Mouse (Mus musculus): ENCODE measurements around the gene Cd320. TPM values are rescaled to one million over a fixed set of nuclear protein-coding genes. Genes with fewer than 3 reads are reported as not detected.

Gene Cd320
- polyA plus RNA-seq (2015; fragmentation: Nextera tagmentation; extraction: Ambion mirVana) = 14.4 and 14.7 TPM in 2 replicates

DNA sequence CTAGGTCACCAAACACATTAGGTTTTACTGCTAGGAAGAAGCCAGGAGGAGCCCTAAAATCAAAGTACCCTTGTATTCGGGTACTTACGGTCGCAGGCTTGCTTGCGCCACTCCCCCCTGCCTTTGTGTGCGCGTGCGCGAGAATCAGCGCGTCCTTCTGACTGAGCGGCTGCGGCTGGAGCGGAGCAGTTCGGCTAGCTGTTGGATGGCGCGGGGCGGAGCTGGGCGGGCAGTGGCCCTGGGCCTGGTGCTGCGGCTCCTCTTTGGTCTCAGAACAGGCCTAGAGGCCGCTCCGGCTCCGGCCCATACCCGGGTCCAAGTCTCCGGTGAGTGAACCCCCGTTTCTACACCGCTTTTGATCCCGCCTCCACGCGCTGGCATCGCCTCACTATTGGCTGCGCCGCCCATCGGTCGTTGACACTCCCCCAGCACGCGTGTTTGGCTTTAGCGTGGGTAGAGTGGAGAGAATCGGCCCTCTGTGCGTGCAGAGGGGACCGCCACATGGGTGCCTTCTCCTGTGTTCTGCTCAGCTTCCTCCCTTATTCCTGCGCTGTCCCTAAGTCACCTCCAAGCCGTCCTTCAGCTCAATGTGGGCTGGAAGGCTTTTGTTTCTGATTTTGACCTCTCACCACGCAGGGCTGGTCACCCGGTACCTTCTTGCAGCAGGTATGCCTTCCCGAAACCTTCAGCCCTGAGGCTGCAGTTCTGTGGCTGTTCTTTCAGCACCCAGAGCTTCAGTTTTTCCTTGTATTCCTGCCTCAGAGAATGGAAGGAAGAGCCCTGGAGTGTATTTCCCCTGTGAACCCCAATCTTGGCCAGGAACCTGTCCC, at the start of gene Cd320:
Gene Cd320 (plus strand): TSS at position 126 of the 830 bp plus-strand sequence.
- ATAC-seq (ENCODE audit: insufficient read depth) = peak; percentile 83
- Histone ChIP-seq H3K4me1 (replicated peaks) (peaks cover 34% of the 10 kb centered on the region), H3K9ac (peak within 1 kb of the TSS; percentile 66), H3K4me2 (peak within 1 kb of the TSS; percentile 92), H3K27ac (replicated peaks) (peak within 1 kb of the TSS; percentile 42; the same call in 1 of the 2 replicates), H3K9me3 (replicated peaks) (no peaks in the 10 kb centered on the region), H3K27me3 (no peaks in the 10 kb centered on the region), H3K36me3 (replicated peaks) (peaks cover 10% of the 10 kb centered on the region), H3K4me3 (replicated peaks) (peak within 1 kb of the TSS; percentile 85)
- WGBS (ENCODE audit: insufficient replicate concordance) = under 1% methylated on average over 45 of the region's 45 CpGs

- ATAC-seq (ENCODE audit: insufficient read depth) = no peak
- Histone ChIP-seq H3K27ac (replicated peaks) (no peak overlapping the region), H3K9ac (no peak overlapping the region), H3K27me3 (no peaks in the 10 kb centered on the region; the same call in 1 of the 2 replicates), H3K4me1 (replicated peaks) (no peaks in the 10 kb centered on the region; the same call in 1 of the 2 replicates), H3K4me3 (replicated peaks) (no peak overlapping the region), H3K9me3 (replicated peaks) (no peaks in the 10 kb centered on the region), H3K36me3 (replicated peaks) (no peaks in the 10 kb centered on the region), H3K4me2 (no peak overlapping the region)
- WGBS (ENCODE audit: insufficient replicate concordance) = 49% methylated on average over 3 of the region's 3 CpGs
Observed at GRCm38 (mm10) chr17:33798306-33798705, 44.6 kb upstream of the Cd320 start.

- WGBS (ENCODE audit: insufficient replicate concordance) = 21% methylated on average over 1 of the region's 1 CpGs
- H3K4me1 ChIP-seq (replicated peaks) = peaks cover 2% of the 10 kb centered on the region
- H3K27me3 ChIP-seq = no peaks in the 10 kb centered on the region; the same call in 1 of the 2 replicates
- H3K27ac ChIP-seq (replicated peaks) = no peak overlapping the region
- H3K9me3 ChIP-seq (replicated peaks) = no peaks in the 10 kb centered on the region
- no peak for ATAC-seq (ENCODE audit: insufficient read depth)
- H3K4me2 ChIP-seq = no peak overlapping the region
- no peaks in the 10 kb centered on the region for H3K36me3 ChIP-seq (replicated peaks)
- no peak overlapping the region for H3K4me3 ChIP-seq (replicated peaks)
- H3K9ac ChIP-seq = no peak overlapping the region
Observed at GRCm38 (mm10) chr17:33799277-33799676, 43.6 kb upstream of the Cd320 start.

DNA sequence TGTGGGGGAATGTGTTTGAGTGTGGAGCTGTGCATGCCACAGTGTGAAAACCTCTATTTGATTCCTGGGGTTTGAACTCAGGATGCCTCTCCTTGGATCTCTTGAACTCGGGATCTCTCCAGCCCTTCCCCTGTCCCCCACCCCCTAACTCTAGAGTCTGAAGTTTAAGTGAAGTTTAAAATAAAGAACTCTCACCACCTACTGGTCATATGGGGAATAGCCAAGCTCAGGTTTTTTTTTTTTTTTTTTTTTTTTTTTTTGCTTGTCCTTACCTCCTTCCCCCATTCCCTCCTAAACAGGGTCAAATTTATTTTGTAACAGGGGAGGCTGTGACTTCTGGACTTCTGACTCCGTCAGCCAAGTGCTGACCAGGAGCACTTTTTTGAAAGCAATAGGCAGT, 40.7 kb upstream of the Cd320 start:
- Histone ChIP-seq H3K27me3 (no peaks in the 10 kb centered on the region), H3K9me3 (replicated peaks) (no peaks in the 10 kb centered on the region), H3K27ac (replicated peaks) (no peak overlapping the region), H3K36me3 (replicated peaks) (no peaks in the 10 kb centered on the region), H3K4me2 (no peak overlapping the region), H3K4me3 (replicated peaks) (no peak overlapping the region), H3K9ac (no peak overlapping the region), H3K4me1 (replicated peaks) (peaks cover 7% of the 10 kb centered on the region)
- 1% methylated on average over 2 of the region's 2 CpGs for WGBS (ENCODE audit: insufficient replicate concordance)
- ATAC-seq (ENCODE audit: insufficient read depth) = no peak

DNA sequence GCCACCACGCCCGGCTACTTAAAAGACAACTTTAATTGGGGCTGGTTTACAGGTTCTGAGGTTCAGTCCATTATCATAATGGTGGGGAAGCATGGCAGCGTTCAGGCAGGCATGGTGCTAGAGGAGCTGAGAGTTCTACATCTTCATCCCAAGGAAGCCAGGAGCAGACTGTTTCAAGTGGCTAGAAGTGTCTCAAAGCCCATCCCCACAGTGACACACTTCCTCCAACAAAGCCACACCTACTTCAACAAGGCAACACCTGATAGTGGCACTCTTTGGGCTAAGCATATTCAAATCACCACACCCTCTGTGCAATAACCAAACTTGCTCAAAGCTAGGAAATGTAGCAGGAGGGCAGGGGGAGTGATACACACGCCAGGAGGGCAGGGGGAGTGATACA, 38.7 kb upstream of the Cd320 start:
- Histone ChIP-seq H3K9ac (no peak overlapping the region), H3K36me3 (replicated peaks) (no peaks in the 10 kb centered on the region), H3K27me3 (no peaks in the 10 kb centered on the region), H3K4me2 (no peak overlapping the region), H3K4me1 (replicated peaks) (peaks cover 7% of the 10 kb centered on the region), H3K27ac (replicated peaks) (no peak overlapping the region), H3K9me3 (replicated peaks) (no peaks in the 10 kb centered on the region), H3K4me3 (replicated peaks) (no peak overlapping the region)
- WGBS (ENCODE audit: insufficient replicate concordance) = 59% methylated on average over 4 of the region's 4 CpGs
- ATAC-seq (ENCODE audit: insufficient read depth) = no peak

DNA sequence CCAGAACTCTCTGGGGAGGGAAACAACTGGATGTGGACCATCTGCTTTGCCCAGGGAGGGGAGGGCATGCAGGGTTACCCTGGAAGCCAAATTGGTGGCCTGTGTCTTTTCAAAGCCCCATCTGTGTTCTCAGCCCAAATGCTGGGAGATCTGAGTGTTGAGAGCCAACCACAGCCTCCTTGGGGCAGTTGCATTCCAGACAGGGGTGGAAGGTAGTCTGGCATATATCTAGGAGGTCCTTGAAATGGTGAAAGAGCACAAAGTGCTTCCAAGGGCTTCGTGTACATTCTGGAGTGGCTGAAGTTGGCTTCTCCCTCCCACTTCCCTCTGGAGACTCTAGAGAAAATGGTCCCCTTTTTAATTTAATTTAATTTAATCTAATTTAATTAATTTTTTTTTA, 38.1 kb upstream of the Cd320 start:
- no peak overlapping the region for H3K9ac ChIP-seq
- H3K36me3 ChIP-seq (replicated peaks) = no peaks in the 10 kb centered on the region
- 46% methylated on average over 1 of the region's 1 CpGs for WGBS (ENCODE audit: insufficient replicate concordance)
- H3K9me3 ChIP-seq (replicated peaks) = no peaks in the 10 kb centered on the region
- H3K27me3 ChIP-seq = no peaks in the 10 kb centered on the region
- H3K4me3 ChIP-seq (replicated peaks) = no peak overlapping the region
- ATAC-seq (ENCODE audit: insufficient read depth) = no peak
- H3K4me2 ChIP-seq = no peak overlapping the region
- peaks cover 7% of the 10 kb centered on the region for H3K4me1 ChIP-seq (replicated peaks)
- H3K27ac ChIP-seq (replicated peaks) = no peak overlapping the region

GRCm38 (mm10) chr17:33807181-33807888, 35.6 kb upstream of the Cd320 start:
- Histone ChIP-seq H3K27ac (replicated peaks) (no peak overlapping the region), H3K4me1 (replicated peaks) (peaks cover 23% of the 10 kb centered on the region), H3K4me3 (replicated peaks) (no peak overlapping the region), H3K4me2 (no peak overlapping the region), H3K36me3 (replicated peaks) (no peaks in the 10 kb centered on the region), H3K9me3 (replicated peaks) (no peaks in the 10 kb centered on the region), H3K27me3 (peaks cover 20% of the 10 kb centered on the region), H3K9ac (no peak overlapping the region)
- WGBS (ENCODE audit: insufficient replicate concordance) = 56% methylated on average over 8 of the region's 9 CpGs
- no peak for ATAC-seq (ENCODE audit: insufficient read depth)

- peaks cover 28% of the 10 kb centered on the region for H3K27me3 ChIP-seq
- no peak overlapping the region for H3K27ac ChIP-seq (replicated peaks)
- no peaks in the 10 kb centered on the region for H3K9me3 ChIP-seq (replicated peaks)
- WGBS (ENCODE audit: insufficient replicate concordance) = 9% methylated on average over 10 of the region's 10 CpGs
- H3K9ac ChIP-seq = no peak overlapping the region
- H3K36me3 ChIP-seq (replicated peaks) = no peaks in the 10 kb centered on the region
- ATAC-seq (ENCODE audit: insufficient read depth) = no peak
- peaks cover 23% of the 10 kb centered on the region for H3K4me1 ChIP-seq (replicated peaks)
- H3K4me2 ChIP-seq = no peak overlapping the region
- H3K4me3 ChIP-seq (replicated peaks) = no peak overlapping the region
Observed at GRCm38 (mm10) chr17:33808192-33808591, 34.7 kb upstream of the Cd320 start.

- Histone ChIP-seq H3K27ac (replicated peaks) (no peak within 1 kb of the TSS), H3K4me1 (replicated peaks) (peaks cover 16% of the 10 kb centered on the region), H3K9me3 (replicated peaks) (no peaks in the 10 kb centered on the region), H3K4me3 (replicated peaks) (peak within 1 kb of the TSS; percentile 57), H3K36me3 (replicated peaks) (no peaks in the 10 kb centered on the region), H3K27me3 (peaks cover 38% of the 10 kb centered on the region), H3K9ac (peak within 1 kb of the TSS; percentile 23; the same call in 1 of the 2 replicates), H3K4me2 (peak within 1 kb of the TSS; percentile 84)
- WGBS (ENCODE audit: insufficient replicate concordance) = under 1% methylated on average over 36 of the region's 36 CpGs
- peak; percentile 95 for ATAC-seq (ENCODE audit: insufficient read depth)
Observed at GRCm38 (mm10) chr17:33810334-33811141, 32.4 kb upstream of the Cd320 start, which contains the start of gene Kank3. TSS of gene Kank3 (plus strand) at chr17:33810519.

DNA sequence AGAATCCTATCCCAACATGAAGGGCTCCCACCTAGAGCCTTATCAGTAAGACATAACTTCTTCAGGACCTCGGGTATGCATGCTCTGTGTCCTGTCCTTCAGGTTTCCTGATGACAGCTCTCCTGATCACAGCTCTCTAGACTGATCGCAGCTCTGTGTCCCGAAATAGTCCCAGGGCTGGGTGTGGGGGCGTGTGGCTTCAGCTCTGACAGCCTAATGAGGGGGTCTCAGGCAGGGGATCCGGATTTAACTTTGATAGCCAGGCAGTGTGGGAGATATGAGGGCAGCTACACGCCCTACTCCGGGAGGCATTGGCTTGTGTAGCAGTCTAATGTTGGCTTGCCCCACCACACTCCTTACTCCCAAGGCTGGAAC, 31.8 kb upstream of the Cd320 start:
- Histone ChIP-seq H3K36me3 (replicated peaks) (no peaks in the 10 kb centered on the region), H3K4me3 (replicated peaks) (peak overlapping the region; percentile 57), H3K27me3 (peaks cover 41% of the 10 kb centered on the region), H3K4me2 (peak overlapping the region; percentile 84), H3K9ac (peak overlapping the region; percentile 23; the same call in 1 of the 2 replicates), H3K4me1 (replicated peaks) (peaks cover 22% of the 10 kb centered on the region), H3K27ac (replicated peaks) (no peak overlapping the region), H3K9me3 (replicated peaks) (no peaks in the 10 kb centered on the region)
- no peak for ATAC-seq (ENCODE audit: insufficient read depth)
- WGBS (ENCODE audit: insufficient replicate concordance) = 7% methylated on average over 7 of the region's 7 CpGs
